Mouse (Mus musculus) liver, embryonic 15.5 days (tissue): ENCODE data around the gene Gm5767. TPM values are rescaled to one million over a fixed set of nuclear protein-coding genes. Genes with fewer than 3 reads are reported as not detected.

ENCODE experiments used
- ATAC-seq: fragments of 200-750 bp; cut with Nextera tagmentation; 2 replicates; pipeline ENCODE4 v1.8.0; 2017; ENCODE audit warnings: moderate number of reproducible peaks, mild to moderate bottlenecking, moderate library complexity; ENCODE audit not compliant: insufficient read depth
- H3K27ac ChIP-seq: fragments of 300-500 bp; sonication (generic); replicated peaks from 2 replicates; pipeline ENCODE4 v1.5.1; 2015; ENCODE audit warnings: mild to moderate bottlenecking, inconsistent platforms
- H3K27me3 ChIP-seq: fragments of 300-500 bp; sonication (generic); 2 replicates; pipeline ENCODE4 v1.6.1; 2015; ENCODE audit warnings: mild to moderate bottlenecking, inconsistent platforms
- H3K36me3 ChIP-seq: fragments of 300-500 bp; sonication (generic); replicated peaks from 2 replicates; pipeline ENCODE4 v1.6.1; 2015; ENCODE audit warnings: moderate library complexity, mild to moderate bottlenecking, inconsistent platforms
- H3K4me1 ChIP-seq: fragments of 300-500 bp; sonication (generic); replicated peaks from 2 replicates; pipeline ENCODE4 v1.6.1; 2015; ENCODE audit warnings: inconsistent platforms
- H3K4me2 ChIP-seq: fragments of 300-500 bp; sonication (generic); 2 replicates; pipeline ENCODE4 v1.6.1; 2015; ENCODE audit warnings: moderate library complexity, mild to moderate bottlenecking, inconsistent platforms
- H3K4me3 ChIP-seq: fragments of 300-500 bp; sonication (generic); replicated peaks from 2 replicates; pipeline ENCODE4 v1.5.1; 2015; ENCODE audit warnings: mild to moderate bottlenecking, inconsistent platforms
- H3K9ac ChIP-seq: fragments of 300-500 bp; sonication (generic); 2 replicates; pipeline ENCODE4 v1.6.1; 2015; ENCODE audit warnings: moderate library complexity, mild to moderate bottlenecking, inconsistent platforms
- H3K9me3 ChIP-seq: fragments of 300-500 bp; sonication (generic); replicated peaks from 2 replicates; pipeline ENCODE4 v1.6.1; 2016; ENCODE audit warnings: inconsistent platforms
- WGBS: fragments of 180-500 bp; shearing (Covaris S2); methylation state at CpG from one replicate; pipeline ENCODE4 v1.1.7; 2015; ENCODE audit warnings: mixed read lengths; ENCODE audit not compliant: insufficient replicate concordance; 5-methylcytosine and 5-hydroxymethylcytosine counted together
- polyA plus RNA-seq: library from polyadenylated mRNA; unstranded; fragments of >200 nt; fragmentation: Nextera tagmentation; extraction: Ambion mirVana; gene quantifications from 2 replicates; pipeline ENCODE4 v1.2.1, GENCODE M21; 2015

Gene Gm5767
- polyA plus RNA-seq: 0.24 TPM in 1 of 2 replicates, not detected in the other

DNA sequence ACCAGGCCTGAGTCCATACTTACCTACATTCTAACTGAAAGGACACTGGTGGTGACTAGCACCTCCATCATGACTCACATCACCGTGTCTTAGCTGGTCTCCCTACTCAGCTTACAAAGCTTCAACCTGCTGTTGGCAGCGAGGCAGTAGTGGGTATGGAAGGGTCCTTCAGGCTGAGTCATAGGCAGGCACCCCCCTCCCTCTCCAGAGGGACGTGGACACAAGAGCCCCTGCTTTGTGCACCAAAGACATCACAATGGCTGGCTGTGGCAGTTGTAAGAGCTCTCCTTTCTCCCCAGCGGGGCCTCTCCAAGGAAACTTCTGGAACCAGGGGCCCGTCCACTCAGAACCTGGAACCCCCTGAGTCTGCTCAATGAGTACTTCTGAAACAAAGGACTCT lies at the start of gene Gm5767:
Gm5767 (plus strand) TSS at position 301 of the 400 bp plus-strand sequence.
- H3K4me3 ChIP-seq: no peak within 1 kb of the TSS
- H3K27ac ChIP-seq: peak within 1 kb of the TSS; percentile 97
- ATAC-seq: no peak
- H3K9me3 ChIP-seq: no peaks in the 10 kb centered on the region
- H3K4me1 ChIP-seq: peaks cover 75% of the 10 kb centered on the region
- 70% methylated on average over 5 of the region's 5 CpGs for WGBS
- no peak within 1 kb of the TSS for H3K4me2 ChIP-seq
- H3K36me3 ChIP-seq: peaks cover 30% of the 10 kb centered on the region
- H3K9ac ChIP-seq: no peak within 1 kb of the TSS
- no peaks in the 10 kb centered on the region for H3K27me3 ChIP-seq

DNA sequence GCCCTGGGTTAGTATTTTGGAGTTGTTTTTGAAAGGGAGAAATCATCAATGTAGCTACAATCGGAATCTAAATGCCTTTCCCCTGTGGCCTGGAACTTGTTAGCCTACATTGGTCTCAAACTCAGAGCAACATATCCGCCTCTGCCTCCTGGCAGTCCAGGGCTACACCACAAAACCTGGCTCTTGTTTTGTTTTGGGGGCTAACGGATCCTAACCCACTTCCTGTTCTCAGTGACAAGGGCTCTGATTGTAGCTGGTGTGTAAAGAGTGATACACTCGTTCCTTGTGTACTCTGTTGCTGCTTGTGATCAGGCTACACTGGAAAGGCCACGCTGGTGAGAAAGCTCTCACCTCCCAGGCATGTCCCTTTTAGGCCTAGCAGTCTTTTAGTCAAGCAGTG lies 49.1 kb upstream of the Gm5767 start:
- Histone ChIP-seq H3K36me3 (peaks cover 40% of the 10 kb centered on the region), H3K4me2 (no peak overlapping the region), H3K9ac (no peak overlapping the region), H3K27ac (0 out of 2 replicates have a peak overlapping the region, but pooled peaks have one; percentile 15), H3K27me3 (no peaks in the 10 kb centered on the region), H3K4me3 (no peak overlapping the region), H3K4me1 (peaks cover 13% of the 10 kb centered on the region), H3K9me3 (no peaks in the 10 kb centered on the region)
- 45% methylated on average over 5 of the region's 5 CpGs for WGBS
- no peak for ATAC-seq

DNA sequence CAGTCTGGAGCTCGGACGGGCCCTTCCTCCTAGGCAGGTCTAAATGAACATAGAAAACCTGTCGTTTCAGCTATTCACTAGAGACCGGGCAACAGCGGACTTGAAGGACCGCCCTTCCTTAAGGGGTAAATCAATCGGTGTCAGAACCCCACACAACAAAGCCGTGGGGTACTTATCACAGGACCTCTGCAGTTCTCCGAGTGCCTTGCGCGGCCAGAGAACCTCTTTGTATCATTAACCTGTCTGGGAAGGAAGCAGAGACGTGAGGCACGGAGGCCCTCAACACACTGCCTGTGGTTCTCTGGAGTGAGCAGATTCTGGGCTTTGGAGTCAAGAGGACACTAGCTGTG lies 43.7 kb upstream of the Gm5767 start:
- H3K4me1 ChIP-seq: peaks cover 52% of the 10 kb centered on the region
- peak; percentile 27 for ATAC-seq

DNA sequence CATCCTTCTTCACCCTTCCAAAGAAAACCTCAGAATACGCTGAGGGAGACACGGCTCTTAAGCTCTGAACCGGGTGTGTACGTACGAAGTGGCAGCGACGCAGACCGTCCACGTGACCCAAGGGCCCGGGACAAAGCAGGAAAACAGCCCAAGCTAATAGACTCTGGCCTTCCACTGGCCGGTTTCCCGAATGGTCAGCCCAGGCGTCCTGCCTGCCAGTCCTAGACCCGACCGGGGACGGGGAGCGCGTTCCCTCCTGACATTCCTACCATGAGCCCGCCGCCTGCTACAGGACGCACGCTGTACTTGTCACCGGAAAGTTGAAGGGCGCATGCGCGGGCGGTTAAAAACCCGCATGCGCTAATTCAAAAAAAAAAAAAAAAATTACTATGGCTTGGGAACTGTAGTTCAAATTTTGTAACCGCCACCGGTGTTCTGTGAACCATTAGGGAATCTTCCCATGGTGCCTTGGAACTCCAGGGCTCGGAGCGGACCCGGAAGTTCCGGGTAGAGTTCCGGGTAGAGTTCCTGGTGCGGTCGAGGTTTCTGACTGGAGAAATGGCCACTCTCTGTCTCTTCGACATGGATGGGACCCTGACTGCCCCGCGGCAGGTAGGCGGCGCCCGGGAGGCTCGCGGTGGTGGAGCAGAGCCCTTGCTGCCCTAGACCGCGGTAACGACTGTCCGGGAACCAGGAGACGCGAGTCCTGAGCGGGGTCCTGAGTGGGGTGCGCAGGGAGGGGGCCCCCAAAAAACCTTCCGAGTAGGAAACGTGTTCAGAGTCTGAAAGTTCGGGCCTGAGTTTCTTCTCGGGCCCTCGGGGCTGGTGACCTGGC lies 43.1 kb upstream of the Gm5767 start, which contains the start of the genes Pmm2 and Tmem186:
Pmm2 (plus strand) TSS at position 458 of the 835 bp plus-strand sequence.
Tmem186 (minus strand) TSS at position 496 of the 835 bp plus-strand sequence.
- ATAC-seq: peak; percentile 81
- H3K4me1 ChIP-seq: peaks cover 52% of the 10 kb centered on the region
- under 1% methylated on average over 59 of the region's 59 CpGs for WGBS
- H3K9me3 ChIP-seq: no peaks in the 10 kb centered on the region
- peak within 1 kb of the TSS; percentile 86 for H3K9ac ChIP-seq
- H3K4me2 ChIP-seq: peak within 1 kb of the TSS; percentile 87
- peak within 1 kb of the TSS; percentile 95 for H3K27ac ChIP-seq
- peaks cover 43% of the 10 kb centered on the region for H3K36me3 ChIP-seq
- peak within 1 kb of the TSS; percentile 76 for H3K4me3 ChIP-seq
- H3K27me3 ChIP-seq: no peaks in the 10 kb centered on the region

More for the DNA sequence above, 43.7 kb upstream of the Gm5767 start:
- H3K4me3 ChIP-seq: peak overlapping the region; percentile 76
- peak overlapping the region; percentile 95 for H3K27ac ChIP-seq
- peaks cover 48% of the 10 kb centered on the region for H3K36me3 ChIP-seq
- under 1% methylated on average over 13 of the region's 13 CpGs for WGBS
- H3K9me3 ChIP-seq: no peaks in the 10 kb centered on the region
- H3K9ac ChIP-seq: peak overlapping the region; percentile 86
- H3K27me3 ChIP-seq: no peaks in the 10 kb centered on the region
- peak overlapping the region; percentile 87 for H3K4me2 ChIP-seq

DNA sequence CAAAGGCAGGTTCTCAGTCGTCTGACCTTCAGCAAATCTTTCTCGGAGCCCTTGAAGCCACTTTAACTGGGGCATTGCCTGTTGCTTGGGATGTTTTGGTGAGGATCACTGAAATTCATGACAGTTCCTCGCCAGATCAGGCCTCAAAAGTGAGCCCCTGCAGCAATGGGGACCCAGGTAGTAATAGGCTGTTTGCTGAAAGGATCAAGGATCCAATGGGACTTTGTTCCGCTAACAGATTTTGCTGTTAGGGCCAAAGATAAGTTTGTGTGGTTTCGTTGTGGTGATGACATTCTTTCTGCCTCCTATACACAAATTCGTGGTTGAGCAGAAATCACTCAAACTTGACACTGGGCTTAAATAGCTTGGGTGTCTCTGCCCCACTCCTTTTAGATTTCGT lies 42.4 kb upstream of the Gm5767 start:
- Histone ChIP-seq H3K36me3 (peaks cover 46% of the 10 kb centered on the region), H3K4me2 (peak overlapping the region; percentile 87), H3K4me1 (peaks cover 52% of the 10 kb centered on the region), H3K9me3 (no peaks in the 10 kb centered on the region), H3K9ac (peak overlapping the region; percentile 86), H3K27ac (peak overlapping the region; percentile 95), H3K4me3 (peak overlapping the region; percentile 76), H3K27me3 (no peaks in the 10 kb centered on the region)
- ATAC-seq: no peak
- 14% methylated on average over 7 of the region's 7 CpGs for WGBS

DNA sequence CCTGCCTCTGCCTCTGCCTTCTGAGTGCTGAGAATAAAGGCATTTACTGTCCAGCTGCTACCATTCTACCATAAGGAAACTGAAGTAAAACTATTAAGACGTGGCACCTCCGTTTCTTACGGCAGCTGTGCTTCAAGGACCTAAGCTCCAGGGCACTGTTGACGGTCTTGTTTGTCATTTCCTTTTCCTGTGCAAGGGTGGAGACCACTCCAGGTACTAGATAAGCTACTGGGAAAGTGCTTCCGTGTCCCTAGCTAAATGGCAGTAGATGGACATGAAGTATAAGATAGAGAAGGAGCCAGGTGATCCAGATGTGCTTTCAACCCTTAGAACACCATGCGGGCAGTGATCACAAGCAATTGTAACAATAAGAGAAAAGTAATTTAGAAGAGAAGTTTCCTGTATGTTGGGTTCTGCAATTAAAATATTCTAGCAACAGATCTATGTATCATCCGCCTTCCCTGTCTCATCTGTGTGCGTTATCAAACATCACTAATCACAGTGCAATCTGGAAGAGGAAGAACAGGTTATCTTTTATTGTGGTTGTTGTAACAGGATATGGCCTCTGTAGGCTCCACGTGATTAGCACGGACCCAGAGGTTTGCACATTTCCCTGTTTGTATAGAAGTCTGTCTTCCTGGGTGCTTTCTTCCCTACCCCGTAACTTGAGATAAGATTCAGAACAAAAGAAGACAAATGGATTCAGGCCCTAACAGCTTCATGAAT lies 40.9 kb upstream of the Gm5767 start:
- Histone ChIP-seq H3K9me3 (no peaks in the 10 kb centered on the region), H3K4me2 (peak overlapping the region; percentile 87), H3K4me1 (peaks cover 52% of the 10 kb centered on the region), H3K27ac (peak overlapping the region; percentile 43), H3K9ac (no peak overlapping the region; the same call in 1 of the 2 replicates), H3K36me3 (peaks cover 53% of the 10 kb centered on the region), H3K27me3 (no peaks in the 10 kb centered on the region), H3K4me3 (peak overlapping the region; percentile 15; the same call in 1 of the 2 replicates)
- WGBS: 34% methylated on average over 11 of the region's 11 CpGs
- no peak for ATAC-seq

DNA sequence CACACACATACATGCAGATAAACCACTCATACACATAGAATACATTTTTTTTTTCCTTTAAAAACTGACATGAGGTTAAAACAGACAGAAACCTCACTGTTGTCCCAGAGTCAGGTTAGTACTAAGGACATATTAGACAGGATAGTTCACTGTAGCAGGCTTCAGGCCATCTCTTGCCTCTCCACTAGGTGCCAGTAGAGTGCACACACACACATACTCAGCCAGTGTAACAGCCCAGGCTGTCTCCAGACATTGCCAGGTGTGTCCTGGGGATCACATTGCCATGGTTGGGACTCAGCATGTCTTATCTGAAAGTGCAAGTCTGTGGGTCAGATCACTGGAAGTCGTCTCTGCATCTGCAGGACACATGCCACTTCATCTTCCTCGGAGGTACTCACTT lies 36.7 kb upstream of the Gm5767 start:
- no peak overlapping the region for H3K9ac ChIP-seq
- H3K36me3 ChIP-seq: peaks cover 82% of the 10 kb centered on the region
- peak; percentile 78 for ATAC-seq
- H3K27me3 ChIP-seq: no peaks in the 10 kb centered on the region
- H3K4me3 ChIP-seq: no peak overlapping the region
- H3K4me2 ChIP-seq: no peak overlapping the region
- no peaks in the 10 kb centered on the region for H3K9me3 ChIP-seq
- no peak overlapping the region for H3K27ac ChIP-seq
- 64% methylated on average over 2 of the region's 2 CpGs for WGBS
- H3K4me1 ChIP-seq: peaks cover 26% of the 10 kb centered on the region

DNA sequence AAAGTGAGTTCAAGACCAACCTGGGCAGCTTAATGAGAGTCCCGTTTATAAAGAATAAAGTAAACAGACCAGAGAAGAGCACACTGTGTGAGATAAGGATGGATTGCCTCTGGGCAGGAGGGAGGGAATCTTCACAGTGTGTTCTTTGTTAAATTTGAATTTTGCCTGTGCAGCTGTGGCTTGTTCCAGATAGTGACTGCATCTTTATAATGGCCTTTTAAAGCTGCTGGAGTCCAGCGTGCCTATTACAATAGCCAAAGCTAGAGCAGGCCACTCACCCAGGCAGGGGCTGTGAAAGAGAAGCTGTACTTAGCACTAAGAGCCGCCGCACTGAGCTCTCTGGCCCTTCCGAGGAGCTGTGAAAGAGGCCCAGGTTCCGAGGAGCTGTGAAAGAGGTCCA lies 35.0 kb upstream of the Gm5767 start:
- H3K4me2 ChIP-seq: no peak overlapping the region
- no peaks in the 10 kb centered on the region for H3K27me3 ChIP-seq
- no peak for ATAC-seq
- no peak overlapping the region for H3K4me3 ChIP-seq
- 82% methylated on average over 6 of the region's 6 CpGs for WGBS
- H3K27ac ChIP-seq: no peak overlapping the region
- no peak overlapping the region for H3K9ac ChIP-seq
- peaks cover 93% of the 10 kb centered on the region for H3K36me3 ChIP-seq
- H3K9me3 ChIP-seq: no peaks in the 10 kb centered on the region
- H3K4me1 ChIP-seq: peaks cover 9% of the 10 kb centered on the region; the same call in 1 of the 2 replicates

DNA sequence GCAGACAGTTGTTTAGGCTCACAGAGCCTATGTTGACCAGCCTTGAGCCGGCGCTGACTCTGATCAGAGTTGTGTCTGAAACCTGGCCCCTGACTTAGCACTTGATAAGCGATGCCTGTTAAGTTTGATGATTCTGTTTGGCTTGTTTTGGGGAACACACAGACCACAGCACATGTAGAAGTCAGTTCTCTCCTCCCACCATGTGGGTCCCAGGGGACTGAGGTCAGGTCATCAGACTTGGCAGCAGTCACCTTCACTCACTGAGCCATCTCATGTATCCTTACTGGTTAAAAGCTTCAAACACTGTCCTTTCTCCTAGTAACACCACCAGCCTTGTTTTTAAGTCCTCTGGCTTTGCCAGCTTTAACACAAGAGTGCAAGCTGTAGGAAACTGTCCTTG lies 30.6 kb upstream of the Gm5767 start:
- no peak overlapping the region for H3K4me3 ChIP-seq
- no peaks in the 10 kb centered on the region for H3K9me3 ChIP-seq
- no peak overlapping the region for H3K9ac ChIP-seq
- H3K4me1 ChIP-seq: peaks cover 6% of the 10 kb centered on the region
- ATAC-seq: no peak
- no peaks in the 10 kb centered on the region for H3K27me3 ChIP-seq
- WGBS: 87% methylated on average over 3 of the region's 3 CpGs
- H3K4me2 ChIP-seq: no peak overlapping the region
- H3K36me3 ChIP-seq: peaks cover 99% of the 10 kb centered on the region
- H3K27ac ChIP-seq: no peak overlapping the region

DNA sequence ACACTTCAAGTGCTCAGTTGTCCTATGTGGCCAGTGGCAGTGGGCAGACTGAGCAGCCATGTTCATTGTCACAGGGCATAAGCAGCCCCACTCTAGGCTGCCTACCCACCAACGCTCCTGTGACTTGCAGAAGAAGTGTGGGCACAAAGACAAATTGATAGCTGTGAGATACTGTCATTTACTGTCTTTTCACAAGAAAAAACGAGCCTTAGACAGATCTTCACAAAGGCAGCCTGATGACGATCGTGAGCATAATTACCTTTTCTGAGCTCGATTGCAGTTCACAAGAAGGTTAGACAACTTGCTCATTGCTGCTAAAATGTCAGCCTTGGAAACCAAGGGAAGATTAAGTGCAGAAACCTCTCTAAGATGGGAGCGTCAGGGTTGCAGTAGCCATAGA lies 25.5 kb upstream of the Gm5767 start:
- Histone ChIP-seq H3K4me3 (no peak overlapping the region), H3K27me3 (no peaks in the 10 kb centered on the region), H3K9me3 (no peaks in the 10 kb centered on the region), H3K27ac (no peak overlapping the region), H3K4me2 (no peak overlapping the region), H3K9ac (no peak overlapping the region), H3K4me1 (peaks cover 23% of the 10 kb centered on the region), H3K36me3 (peaks cover 98% of the 10 kb centered on the region)
- no peak for ATAC-seq
- whole genome bisulfite sequencing: 67% methylated on average over 6 of the region's 6 CpGs

DNA sequence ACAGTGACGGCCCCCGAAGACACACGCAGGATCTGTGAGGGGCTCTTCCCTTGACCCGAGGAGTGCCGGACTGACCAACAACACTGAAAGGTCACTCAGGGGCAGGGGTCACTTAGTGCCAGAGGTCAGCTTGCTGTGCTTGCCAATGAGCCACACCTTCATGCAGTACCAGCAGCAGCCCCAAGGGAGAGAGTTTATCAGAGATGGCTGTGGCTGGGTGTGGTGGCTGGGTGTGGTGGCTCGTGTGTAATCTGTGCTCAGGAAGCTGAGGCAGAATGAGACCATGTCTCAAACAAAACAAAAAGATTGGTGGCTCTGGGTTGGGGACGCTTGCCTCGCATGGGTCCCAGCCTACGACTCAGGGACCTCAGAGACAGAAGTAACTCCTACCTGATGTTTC lies 25.0 kb upstream of the Gm5767 start:
- H3K9me3 ChIP-seq: no peaks in the 10 kb centered on the region
- no peak overlapping the region for H3K9ac ChIP-seq
- H3K27me3 ChIP-seq: no peaks in the 10 kb centered on the region
- H3K4me3 ChIP-seq: no peak overlapping the region
- H3K36me3 ChIP-seq: peaks cover 98% of the 10 kb centered on the region
- no peak overlapping the region for H3K4me2 ChIP-seq
- 57% methylated on average over 9 of the region's 9 CpGs for WGBS
- peak; percentile 64; the same call in 1 of the 2 replicates for ATAC-seq
- peaks cover 23% of the 10 kb centered on the region for H3K4me1 ChIP-seq
- no peak overlapping the region for H3K27ac ChIP-seq
